Mouse (Mus musculus) intestine, embryonic 14.5 days (tissue): ENCODE results near the gene Plekha7. TPM values are rescaled to one million over a fixed set of nuclear protein-coding genes. Genes with fewer than 3 reads are reported as not detected.
A peak's percentile ranks its signal among the peaks of the same experiment; 100 is the strongest.

Experiments
- ATAC-seq: fragments of 200-750 bp; cut with Nextera tagmentation; replicated peaks from 2 replicates; pipeline ENCODE4 v1.8.0; 2017; ENCODE audit warnings: low read depth, moderate number of reproducible peaks, moderate TSS enrichment, moderate library complexity; ENCODE audit not compliant: low FRiP score, low TSS enrichment
- DNase-seq: peaks from one replicate; pipeline ENCODE4 v3.0.0-alpha.2; 2018; ENCODE audit warnings: low spot score
- H3K27ac ChIP-seq: fragments of 300-500 bp; sonication (generic); 2 replicates; pipeline ENCODE4 v1.5.1; 2014; ENCODE audit warnings: low read depth, mild to moderate bottlenecking, control low read depth
- H3K27me3 ChIP-seq: fragments of 300-500 bp; sonication (generic); replicated peaks from 2 replicates; pipeline ENCODE4 v1.6.1; 2014; ENCODE audit warnings: low read length, control low read depth; ENCODE audit not compliant: control insufficient read depth, insufficient read depth
- H3K36me3 ChIP-seq: fragments of 300-500 bp; sonication (generic); 2 replicates; pipeline ENCODE4 v1.6.1; 2014; ENCODE audit warnings: low read length, control low read depth; ENCODE audit not compliant: control insufficient read depth, insufficient read depth
- H3K4me1 ChIP-seq: fragments of 300-500 bp; sonication (generic); replicated peaks from 2 replicates; pipeline ENCODE4 v1.6.1; 2014; ENCODE audit warnings: low read length, control low read depth, mixed read lengths; ENCODE audit not compliant: control insufficient read depth, insufficient read depth
- H3K4me2 ChIP-seq: fragments of 300-500 bp; sonication (generic); 2 replicates; pipeline ENCODE4 v1.6.1; 2014; ENCODE audit warnings: low read length
- H3K4me3 ChIP-seq: fragments of 300-500 bp; sonication (generic); 2 replicates; pipeline ENCODE4 v1.5.1; 2014; ENCODE audit warnings: low read depth, low read length, control low read depth, mixed read lengths
- H3K9ac ChIP-seq: fragments of 300-500 bp; sonication (generic); 2 replicates; pipeline ENCODE4 v1.6.1; 2014; ENCODE audit warnings: mild to moderate bottlenecking, low read length
- H3K9me3 ChIP-seq: fragments of 300-500 bp; sonication (generic); 2 replicates; pipeline ENCODE4 v1.6.1; 2016; ENCODE audit warnings: low read length, control low read depth; ENCODE audit not compliant: control insufficient read depth
- WGBS: fragments of 180-500 bp; shearing (Covaris S2); extraction: QIAGEN DNeasy Blood & Tissue Kit; methylation state at CpG from one replicate; pipeline ENCODE4 v1.1.7; 2014; 5-methylcytosine and 5-hydroxymethylcytosine counted together
- polyA plus RNA-seq: library from polyadenylated mRNA; unstranded; fragments of >200 nt; fragmentation: Nextera tagmentation; extraction: Ambion mirVana; gene quantifications from 2 replicates; pipeline ENCODE4 v1.2.1, GENCODE M21; 2014

Plekha7 gene
- polyA plus RNA-seq, 1 experiment from 2014 or later: 10.7 TPM

DNA sequence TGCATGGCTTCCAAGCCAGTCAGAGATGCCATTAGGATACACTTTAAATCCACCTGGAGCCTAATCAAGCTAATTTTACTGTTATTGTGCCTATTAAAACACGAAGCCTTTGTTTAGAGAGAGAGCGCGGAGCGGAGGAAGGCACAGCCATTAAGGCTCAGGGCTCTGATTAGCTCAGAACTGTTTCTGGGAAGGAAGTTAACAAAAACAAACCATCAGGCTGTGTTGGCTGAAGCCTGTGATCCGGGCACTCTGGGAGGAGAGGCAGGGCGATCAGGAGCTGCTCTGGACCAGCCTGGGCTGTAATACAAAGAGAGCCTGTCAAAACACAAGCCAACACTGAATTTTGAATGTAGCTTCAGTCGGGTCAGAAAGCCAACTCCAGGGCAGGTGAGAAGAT lies 66.6 kb downstream of the Plekha7 start:
- H3K9ac ChIP-seq: 0 out of 2 replicates have a peak overlapping the region, but pooled peaks have one; percentile 5
- ATAC-seq: no peak
- DNase-seq: no peak
- no peak overlapping the region for H3K4me3 ChIP-seq
- peak overlapping the region; percentile 20; the same call in 1 of the 2 replicates for H3K4me2 ChIP-seq
- no peaks in the 10 kb centered on the region for H3K9me3 ChIP-seq
- H3K36me3 ChIP-seq: no peaks in the 10 kb centered on the region
- no peak overlapping the region for H3K27ac ChIP-seq
- WGBS: 23% methylated on average over 7 of the region's 7 CpGs
- H3K4me1 ChIP-seq: peaks cover 23% of the 10 kb centered on the region
- H3K27me3 ChIP-seq: peaks cover 15% of the 10 kb centered on the region

DNA sequence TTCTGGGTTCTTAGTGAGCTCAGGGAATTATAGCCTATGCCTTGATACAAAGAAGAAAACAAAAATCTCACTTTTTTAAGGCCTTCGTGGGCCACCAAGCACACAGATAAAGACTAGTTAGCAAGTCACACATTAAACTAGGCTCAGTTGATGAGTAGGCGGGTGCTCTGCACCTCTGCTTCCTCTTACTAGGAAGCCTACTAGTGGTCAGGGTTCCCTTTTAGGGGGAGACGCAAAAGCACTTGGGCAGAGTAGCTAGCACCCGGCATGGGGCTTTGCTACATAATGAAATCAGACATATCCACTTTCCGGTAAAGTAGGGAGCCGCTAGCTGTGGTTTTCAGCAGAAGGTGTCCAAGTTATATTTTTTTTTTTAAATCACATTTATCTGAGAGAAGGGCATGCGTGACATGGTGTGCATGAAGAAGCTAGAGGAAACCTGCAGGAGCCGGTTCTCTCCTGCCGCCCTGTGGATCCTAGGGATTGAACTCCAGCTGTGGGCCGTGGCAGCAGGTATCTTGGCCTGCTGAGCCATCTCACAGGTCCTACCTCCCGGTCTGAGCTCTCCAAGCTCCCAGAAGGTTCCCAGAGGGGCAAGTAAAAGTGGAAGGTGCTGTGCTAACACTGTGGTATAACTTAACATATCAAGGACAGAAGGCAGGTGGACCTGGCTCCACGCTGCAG lies 67.2 kb downstream of the Plekha7 start:
- H3K27ac ChIP-seq: no peak overlapping the region

DNA sequence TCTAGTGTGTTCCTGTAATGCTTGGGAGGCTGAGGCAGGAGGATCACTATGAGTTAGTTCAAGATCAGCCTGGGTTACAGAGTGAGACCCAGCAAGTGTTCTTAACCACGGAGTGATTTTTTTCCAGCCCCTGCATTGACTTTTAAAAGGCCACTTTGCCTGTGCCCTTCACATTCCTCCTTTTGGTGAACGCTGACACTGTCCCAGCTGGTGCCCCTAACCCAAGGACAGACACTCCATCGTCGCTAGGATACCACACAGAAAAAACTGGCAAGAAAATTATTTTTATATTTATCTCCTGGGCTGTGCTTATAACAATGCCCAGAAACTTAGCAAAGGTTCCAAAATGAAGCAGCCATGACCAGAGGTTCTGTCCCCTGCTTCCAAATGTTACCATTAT lies 67.8 kb downstream of the Plekha7 start:
- WGBS: 81% methylated on average over 4 of the region's 4 CpGs
- no peaks in the 10 kb centered on the region for H3K36me3 ChIP-seq
- peaks cover 21% of the 10 kb centered on the region for H3K27me3 ChIP-seq
- H3K9ac ChIP-seq: no peak overlapping the region
- DNase-seq (no peak), ATAC-seq (no peak)
- no peak overlapping the region for H3K4me3 ChIP-seq
- no peak overlapping the region for H3K27ac ChIP-seq
- H3K4me2 ChIP-seq: no peak overlapping the region
- peaks cover 24% of the 10 kb centered on the region for H3K4me1 ChIP-seq
- H3K9me3 ChIP-seq: no peaks in the 10 kb centered on the region

More for the DNA sequence above, 67.2 kb downstream of the Plekha7 start:
- H3K4me2 ChIP-seq: no peak overlapping the region
- 0 out of 2 replicates have a peak overlapping the region, but pooled peaks have one; percentile 5 for H3K9ac ChIP-seq
- DNase-seq (no peak), ATAC-seq (no peak)
- H3K27me3 ChIP-seq: peaks cover 21% of the 10 kb centered on the region
- H3K4me1 ChIP-seq: peaks cover 22% of the 10 kb centered on the region
- no peak overlapping the region for H3K4me3 ChIP-seq
- no peaks in the 10 kb centered on the region for H3K36me3 ChIP-seq
- H3K9me3 ChIP-seq: no peaks in the 10 kb centered on the region
- WGBS: 69% methylated on average over 12 of the region's 12 CpGs

DNA sequence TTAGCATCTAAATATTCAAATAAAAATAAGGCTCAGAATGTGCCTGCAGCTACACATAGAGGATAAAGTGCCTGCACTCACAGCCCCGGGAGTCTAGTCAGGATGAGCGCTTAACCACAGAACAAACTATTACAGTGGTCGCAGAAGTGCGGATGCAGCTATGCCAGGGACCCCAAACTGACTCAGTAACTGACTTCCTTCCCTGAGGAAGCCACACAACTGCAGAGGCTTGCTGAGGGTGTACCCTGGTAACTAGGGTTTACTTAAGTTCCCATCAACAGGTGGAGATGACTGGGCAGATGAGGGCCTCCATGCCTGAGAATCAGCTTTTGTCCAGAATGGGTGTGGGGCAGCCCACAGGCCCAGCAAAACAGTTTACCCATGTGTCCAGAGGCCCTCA lies 69.9 kb downstream of the Plekha7 start:
- no peak overlapping the region for H3K9ac ChIP-seq
- no peak for DNase-seq
- no peak overlapping the region for H3K4me2 ChIP-seq
- ATAC-seq: no peak
- no peaks in the 10 kb centered on the region for H3K36me3 ChIP-seq
- no peak overlapping the region for H3K4me3 ChIP-seq
- H3K27me3 ChIP-seq: peaks cover 21% of the 10 kb centered on the region
- H3K27ac ChIP-seq: no peak overlapping the region
- peaks cover 28% of the 10 kb centered on the region for H3K4me1 ChIP-seq
- 84% methylated on average over 4 of the region's 4 CpGs for WGBS
- H3K9me3 ChIP-seq: no peaks in the 10 kb centered on the region

DNA sequence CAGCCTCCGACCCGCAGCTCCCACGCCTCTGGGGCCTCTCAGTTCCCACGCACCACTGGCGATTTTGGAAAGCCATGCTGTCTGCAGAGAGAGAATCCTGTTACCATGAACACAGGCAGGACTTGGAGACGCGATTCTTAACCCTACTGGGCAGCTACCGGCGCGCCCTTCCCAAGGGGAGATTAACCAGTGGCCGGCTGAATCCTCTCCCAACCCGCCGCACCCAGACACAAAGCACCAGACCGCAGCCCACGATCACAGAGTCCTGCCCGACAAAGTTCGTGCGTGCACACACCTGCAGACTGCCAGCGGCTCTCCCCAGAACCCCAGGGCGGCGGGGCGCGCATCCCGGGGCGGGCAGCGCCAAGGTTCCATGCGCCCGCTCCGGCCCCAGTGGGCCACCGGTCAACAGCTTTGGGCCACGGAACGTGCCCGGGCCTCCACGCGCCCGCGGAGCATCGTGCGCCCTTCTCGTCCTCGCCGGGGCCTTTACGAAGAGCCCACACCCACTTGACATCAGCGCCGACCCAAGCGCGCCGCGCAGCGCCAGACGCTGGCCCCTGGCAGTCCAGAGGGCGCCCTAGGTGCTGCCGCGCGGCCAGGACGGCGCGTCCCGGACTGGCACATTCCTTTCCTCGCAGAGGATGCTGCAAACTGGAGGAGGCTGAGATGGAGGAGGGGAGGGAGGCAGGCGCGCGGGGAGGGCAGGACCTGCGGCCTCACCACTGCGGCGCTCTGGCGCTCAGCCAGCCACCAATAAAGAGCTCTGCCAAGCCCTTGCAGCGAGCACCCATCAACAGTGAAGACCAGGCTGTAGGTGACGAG lies 70.8 kb downstream of the Plekha7 start:
- Histone ChIP-seq H3K9me3 (no peaks in the 10 kb centered on the region), H3K4me1 (peaks cover 28% of the 10 kb centered on the region), H3K27me3 (peaks cover 21% of the 10 kb centered on the region), H3K4me2 (peak overlapping the region; percentile 93), H3K9ac (peak overlapping the region; percentile 27; the same call in 1 of the 2 replicates), H3K4me3 (peak overlapping the region; percentile 40), H3K27ac (no peak overlapping the region), H3K36me3 (no peaks in the 10 kb centered on the region)
- ATAC-seq (peak; percentile 63), DNase-seq (peak; percentile 71)
- 1% methylated on average over 69 of the region's 69 CpGs for WGBS

DNA sequence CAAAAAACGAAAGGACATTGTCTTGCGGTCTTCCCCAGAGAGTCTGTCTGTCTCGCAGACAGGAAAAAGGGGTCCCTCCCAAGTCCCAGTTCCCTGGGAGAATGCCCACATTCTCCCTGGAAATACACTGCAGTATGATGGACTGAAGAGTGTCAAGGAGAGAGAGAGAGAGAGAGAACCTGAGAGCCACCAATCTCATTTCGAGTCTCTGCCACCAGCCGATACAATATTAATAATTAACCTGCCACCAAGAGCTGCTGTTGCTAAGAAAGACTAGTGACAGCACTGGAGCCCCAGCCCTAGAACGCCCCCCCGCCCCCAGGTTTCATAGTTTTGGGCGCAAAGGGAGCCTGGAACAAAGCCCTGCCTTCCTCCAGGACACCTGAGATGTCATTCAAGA lies 71.6 kb downstream of the Plekha7 start:
- no peak overlapping the region for H3K9ac ChIP-seq
- H3K27me3 ChIP-seq: peaks cover 21% of the 10 kb centered on the region
- peak overlapping the region; percentile 93 for H3K4me2 ChIP-seq
- no peaks in the 10 kb centered on the region for H3K9me3 ChIP-seq
- no peaks in the 10 kb centered on the region for H3K36me3 ChIP-seq
- ATAC-seq: no peak
- peaks cover 25% of the 10 kb centered on the region for H3K4me1 ChIP-seq
- no peak for DNase-seq
- no peak overlapping the region for H3K27ac ChIP-seq
- H3K4me3 ChIP-seq: peak overlapping the region; percentile 40
- 44% methylated on average over 8 of the region's 8 CpGs for WGBS

DNA sequence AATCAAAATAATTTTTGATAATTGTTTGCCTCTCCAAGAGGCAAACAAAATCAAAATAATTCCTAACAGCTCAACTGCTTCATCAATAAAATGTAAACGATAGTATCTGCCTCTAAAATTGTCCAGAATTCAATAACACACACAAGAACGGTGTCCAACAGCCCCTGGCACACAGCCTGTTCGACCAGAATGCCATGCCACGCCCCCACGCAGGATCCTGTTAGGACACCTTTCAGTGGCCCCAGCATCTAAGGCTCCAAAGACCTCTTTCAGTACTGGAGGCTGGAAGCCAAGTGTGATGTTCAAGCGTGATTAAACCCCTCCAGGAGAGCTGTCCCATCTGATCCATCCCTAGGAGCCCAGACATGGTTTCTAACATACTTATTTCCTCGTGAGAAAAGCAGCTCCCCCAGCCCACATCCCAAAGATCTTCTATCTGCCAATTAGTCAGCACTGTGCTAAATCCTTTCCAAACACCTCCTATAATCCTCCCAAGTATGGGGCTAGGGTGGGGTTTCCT lies 73.8 kb downstream of the Plekha7 start:
- Histone ChIP-seq H3K36me3 (no peaks in the 10 kb centered on the region), H3K4me2 (no peak overlapping the region), H3K4me3 (no peak overlapping the region), H3K9me3 (no peaks in the 10 kb centered on the region), H3K27me3 (peaks cover 21% of the 10 kb centered on the region), H3K9ac (no peak overlapping the region), H3K27ac (no peak overlapping the region), H3K4me1 (peaks cover 22% of the 10 kb centered on the region)
- ATAC-seq: no peak
- no peak for DNase-seq
- WGBS: 61% methylated on average over 7 of the region's 7 CpGs

DNA sequence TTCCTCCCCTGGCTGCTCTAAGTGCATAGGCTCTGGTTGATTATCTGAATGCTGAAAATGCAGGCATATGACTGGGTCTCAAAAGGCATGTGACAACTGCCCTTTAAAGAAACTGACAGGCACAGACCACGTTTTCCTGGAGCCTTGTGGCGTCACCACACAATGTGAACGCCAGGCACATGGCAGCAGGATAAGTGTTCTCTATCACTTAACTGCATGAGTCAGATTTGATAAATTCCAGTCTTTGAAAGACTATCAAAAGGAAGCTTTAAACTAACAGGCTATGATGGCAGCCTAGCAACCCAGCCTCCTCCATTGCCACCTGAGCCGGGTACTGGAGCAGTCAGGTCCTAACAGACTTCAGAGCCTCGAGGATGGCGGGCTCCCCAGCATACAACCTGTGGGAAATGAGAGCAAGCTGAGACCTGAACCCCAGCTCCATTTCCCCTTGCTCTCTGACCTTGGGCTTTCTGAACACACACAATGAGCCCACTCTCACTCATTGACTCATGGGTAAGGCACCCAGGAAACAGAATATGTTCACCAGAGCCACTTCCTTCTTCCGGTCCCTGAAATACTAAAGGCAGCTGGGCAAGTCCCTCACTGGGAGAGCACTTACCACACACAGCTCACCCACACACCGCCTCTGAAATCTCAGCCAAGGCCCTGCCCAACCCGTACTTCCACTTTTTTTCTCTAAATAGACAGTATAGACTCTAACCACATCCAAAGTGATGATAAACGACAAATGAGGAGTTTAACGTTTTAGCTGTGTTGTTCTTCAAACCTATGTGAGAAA lies 77.2 kb downstream of the Plekha7 start:
- ATAC-seq (no peak; the same call in 1 of the 2 replicates), DNase-seq (no peak)
- Histone ChIP-seq H3K27me3 (no peaks in the 10 kb centered on the region), H3K4me1 (peaks cover 6% of the 10 kb centered on the region; the same call in 1 of the 2 replicates), H3K4me2 (no peak overlapping the region), H3K27ac (no peak overlapping the region), H3K36me3 (no peaks in the 10 kb centered on the region), H3K9me3 (no peaks in the 10 kb centered on the region), H3K4me3 (no peak overlapping the region), H3K9ac (no peak overlapping the region)
- WGBS: 63% methylated on average over 11 of the region's 11 CpGs
